ENCODE assay signal across 28 mouse cellular contexts in genomic region chr11:70877670-70878069, GRCm38 (mm10).
"Had no signal": no experiment of that assay in that cellular context is flagged by ENCODE, and none has a peak within 500 bp of the region (broad histone marks: within the 10 kb centered on the region; RNA-seq: fewer than 3 reads in every experiment).

No protein-coding gene starts in this region.

- DNase-seq: cerebellum, adult 2 months; cerebellum, adult 8-10 months; cerebellum, adult 9-10 months; cerebellum, adult 9-11 months; cerebellum, postnatal 10 days; cerebellum, postnatal 14 days; cerebellum, postnatal 25 days; cerebellum, postnatal 36 days; embryo, embryonic 11 days; forebrain, postnatal 0 days; gastrocnemius, adult 2 months; gastrocnemius, postnatal 10 days; gastrocnemius, postnatal 14 days; gastrocnemius, postnatal 25 days; gastrocnemius, postnatal 36 days; heart, adult 18-20 months; heart, adult 2 months had no signal

- H3K4me1 ChIP-seq: embryonic facial prominence, embryonic 12.5 days; embryonic facial prominence, embryonic 15.5 days; forebrain, embryonic 10.5 days; forebrain, embryonic 13.5 days; forebrain, embryonic 15.5 days had no signal

- H3K4me2 ChIP-seq: embryonic facial prominence, embryonic 12.5 days; embryonic facial prominence, embryonic 13.5 days; embryonic facial prominence, embryonic 15.5 days; forebrain, embryonic 12.5 days; forebrain, embryonic 13.5 days; forebrain, embryonic 15.5 days had no signal

- ATAC-seq: forebrain, embryonic 13.5 days; forebrain, embryonic 14.5 days; forebrain, embryonic 15.5 days; forebrain, embryonic 16.5 days; forebrain, postnatal 0 days had no signal

- H3K4me3 ChIP-seq: embryonic facial prominence, embryonic 10.5 days; embryonic facial prominence, embryonic 12.5 days; embryonic facial prominence, embryonic 13.5 days; embryonic facial prominence, embryonic 15.5 days; erythroblast, embryonic 14.5 days; forebrain, embryonic 10.5 days; forebrain, embryonic 12.5 days; forebrain, embryonic 13.5 days; forebrain, embryonic 15.5 days; gastrocnemius, adult 2 months; heart, adult 2 months had no signal

- H3K9me3 ChIP-seq: embryonic facial prominence, embryonic 10.5 days; embryonic facial prominence, embryonic 12.5 days; embryonic facial prominence, embryonic 13.5 days; embryonic facial prominence, embryonic 15.5 days; forebrain, embryonic 10.5 days; forebrain, embryonic 12.5 days; forebrain, embryonic 13.5 days; forebrain, embryonic 15.5 days had no signal

- H3K27me3 ChIP-seq: embryonic facial prominence, embryonic 12.5 days; embryonic facial prominence, embryonic 13.5 days; embryonic facial prominence, embryonic 15.5 days; forebrain, embryonic 12.5 days; forebrain, embryonic 13.5 days; forebrain, embryonic 15.5 days had no signal

- H3K9ac ChIP-seq: embryonic facial prominence, embryonic 12.5 days; embryonic facial prominence, embryonic 13.5 days; embryonic facial prominence, embryonic 15.5 days; forebrain, embryonic 12.5 days; forebrain, embryonic 13.5 days; forebrain, embryonic 15.5 days; forebrain, postnatal 0 days had no signal

- H3K27ac ChIP-seq: embryonic facial prominence, embryonic 10.5 days; embryonic facial prominence, embryonic 12.5 days; embryonic facial prominence, embryonic 13.5 days; embryonic facial prominence, embryonic 15.5 days; forebrain, embryonic 10.5 days; forebrain, embryonic 12.5 days; forebrain, embryonic 13.5 days; forebrain, embryonic 15.5 days; gastrocnemius, adult 2 months; heart, adult 2 months had no signal
